Mouse (Mus musculus) MN1 (cell line): Measurements from ENCODE around the gene Dph1.
"Not testable (repeated sequence)": the region's sequence is repeated elsewhere in the genome, so short reads cannot be mapped to it uniquely, and the experiment has no call there.

Experiments
- DNase-seq: peaks from one replicate; pipeline ENCODE4 v3.0.0-alpha.2; 2016; ENCODE audit warnings: low spot score

The Dph1 gene

GRCm38 (mm10) chr11:75203926-75204325 is 12.9 kb upstream of the Dph1 start:
- no peak for DNase-seq

- no peak for DNase-seq
Measured at GRCm38 (mm10) chr11:75201721-75202120, 10.7 kb upstream of the Dph1 start.

GRCm38 (mm10) chr11:75200935-75201334 is 9.9 kb upstream of the Dph1 start:
- DNase-seq: no peak

GRCm38 (mm10) chr11:75199951-75200350 is 8.9 kb upstream of the Dph1 start:
- DNase-seq: no peak

GRCm38 (mm10) chr11:75198792-75199191 is 7.8 kb upstream of the Dph1 start:
- no peak for DNase-seq

GRCm38 (mm10) chr11:75197956-75198355 is 6.9 kb upstream of the Dph1 start:
- DNase-seq: no peak

- DNase-seq: no peak
Measured at GRCm38 (mm10) chr11:75196131-75196530, 5.1 kb upstream of the Dph1 start.

GRCm38 (mm10) chr11:75194850-75195461 is 3.9 kb upstream of the Dph1 start:
- peak; percentile 48 for DNase-seq

GRCm38 (mm10) chr11:75194121-75194849 is 3.2 kb upstream of the Dph1 start:
- peak; percentile 30 for DNase-seq

GRCm38 (mm10) chr11:75193256-75194071 is 2.4 kb upstream of the Dph1 start, which contains the start of gene Rtn4rl1:
Gene Rtn4rl1 (plus strand): TSS chr11:75193783.
- DNase-seq: peak; percentile 53

GRCm38 (mm10) chr11:75192336-75193214 is 1.5 kb upstream of the Dph1 start:
- DNase-seq: peak; percentile 83

- no peak for DNase-seq
Measured at GRCm38 (mm10) chr11:75191841-75192240, 800 bp upstream of the Dph1 start.

- peak; percentile 95 for DNase-seq
Measured at GRCm38 (mm10) chr11:75190371-75190724, 693 bp downstream of the Dph1 start.

GRCm38 (mm10) chr11:75189713-75190370 is 1.2 kb downstream of the Dph1 start:
- DNase-seq: peak; percentile 49

- DNase-seq: peak; percentile 36
Measured at GRCm38 (mm10) chr11:75184986-75185385, 6.1 kb downstream of the Dph1 start.

- DNase-seq: no peak
Measured at GRCm38 (mm10) chr11:75184573-75184972, 6.5 kb downstream of the Dph1 start.

GRCm38 (mm10) chr11:75183917-75184570 is 7.0 kb downstream of the Dph1 start:
- DNase-seq: no peak

- DNase-seq: peak; percentile 46
Measured at GRCm38 (mm10) chr11:75178672-75179208, 12.3 kb downstream of the Dph1 start, which contains the start of gene Ovca2. Gene Ovca2 (minus strand): TSS chr11:75178835.

GRCm38 (mm10) chr11:75178011-75178410 is 13.0 kb downstream of the Dph1 start:
- no peak for DNase-seq

GRCm38 (mm10) chr11:75174574-75174973 is 16.5 kb downstream of the Dph1 start:
- DNase-seq: not testable (repeated sequence)
